Mouse (Mus musculus): ENCODE data around the gene Mettl2.

The Mettl2 gene

DNA sequence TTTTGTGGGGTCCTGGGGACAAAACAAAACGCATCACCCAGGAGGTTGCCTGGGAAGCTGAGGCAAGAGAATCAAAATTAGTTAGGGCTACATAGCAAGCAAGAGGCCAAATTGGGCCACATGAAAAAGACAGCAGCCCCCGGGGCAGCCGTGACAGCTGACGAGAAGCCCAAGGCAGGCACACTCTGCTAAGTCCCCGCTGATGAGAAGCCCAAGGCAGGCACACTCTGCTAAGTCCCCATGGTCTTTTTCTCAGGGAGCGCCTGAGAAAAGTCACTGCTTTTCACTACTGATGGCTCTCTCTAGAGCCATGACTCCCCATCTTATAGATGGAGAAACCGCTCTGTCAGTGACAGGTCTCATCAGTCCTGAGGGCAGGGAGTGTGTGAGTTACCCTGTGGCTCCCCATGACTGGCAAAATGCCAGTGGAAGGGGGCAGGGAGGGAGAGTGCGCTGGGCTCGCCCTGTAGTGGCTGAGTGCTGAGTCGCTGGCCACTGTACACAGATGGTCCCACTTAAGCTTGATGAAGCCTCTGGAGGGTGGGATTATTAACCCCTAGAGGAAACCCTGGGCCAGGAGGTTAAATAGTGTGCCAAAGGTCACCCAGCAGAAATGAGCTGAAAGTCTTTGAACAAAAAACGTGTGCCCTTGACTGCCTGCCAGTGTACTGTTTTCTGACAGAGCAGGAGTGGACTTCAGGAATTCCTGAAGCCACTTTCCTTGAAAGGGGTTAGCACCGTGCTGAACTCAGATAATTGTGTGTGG, 27.0 kb downstream of the Mettl2 start:
- no peak for DNase-seq (ENCODE audit: low read depth, low spot score)

DNA sequence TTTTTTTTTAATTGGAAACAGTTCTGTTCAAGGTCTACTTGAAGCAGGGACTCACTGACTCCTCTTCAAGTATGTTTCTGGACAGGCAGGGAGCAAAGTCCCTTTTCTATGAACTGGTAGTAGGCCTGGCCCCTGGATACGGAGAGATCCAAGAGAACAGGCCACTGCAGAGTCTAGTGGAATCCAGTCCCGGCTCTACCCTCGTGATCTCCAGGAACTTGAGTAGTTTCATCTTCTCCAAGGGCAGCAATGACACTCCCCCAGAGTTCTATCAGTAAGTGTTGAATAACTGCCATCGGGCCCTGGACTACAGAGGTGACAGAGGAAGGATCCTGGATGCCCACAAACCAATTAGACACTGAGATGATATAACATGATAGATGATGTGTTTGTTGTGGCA, 29.7 kb downstream of the Mettl2 start:
- no peak for DNase-seq (ENCODE audit: low read depth, low spot score)

DNA sequence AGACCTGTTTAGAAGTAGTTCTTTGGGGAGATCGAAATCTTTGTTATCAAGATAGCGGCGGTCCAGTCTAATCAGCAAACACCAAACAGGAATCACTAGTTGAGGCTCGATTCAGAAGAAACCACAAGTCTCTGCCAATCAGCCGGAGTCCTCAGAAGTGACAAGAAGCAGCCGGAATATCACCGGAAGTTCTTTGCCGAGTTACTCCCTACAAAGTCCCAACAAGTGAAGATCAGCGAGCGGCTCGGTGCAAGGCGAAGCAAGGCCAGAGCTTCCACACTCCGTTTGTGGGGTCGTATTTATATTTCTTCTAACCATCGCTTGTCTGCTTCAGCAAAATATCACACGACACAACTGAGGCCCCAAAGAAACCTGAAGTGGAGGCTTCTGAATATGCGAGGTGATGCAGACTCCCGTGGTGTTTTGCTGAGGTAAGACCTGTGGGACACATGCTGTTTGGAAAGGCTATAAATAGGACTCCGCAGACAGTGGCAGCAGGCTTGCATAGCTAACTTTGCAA, 30.6 kb downstream of the Mettl2 start:
- DNase-seq (ENCODE audit: low read depth, low spot score), result peak; percentile 82

DNA sequence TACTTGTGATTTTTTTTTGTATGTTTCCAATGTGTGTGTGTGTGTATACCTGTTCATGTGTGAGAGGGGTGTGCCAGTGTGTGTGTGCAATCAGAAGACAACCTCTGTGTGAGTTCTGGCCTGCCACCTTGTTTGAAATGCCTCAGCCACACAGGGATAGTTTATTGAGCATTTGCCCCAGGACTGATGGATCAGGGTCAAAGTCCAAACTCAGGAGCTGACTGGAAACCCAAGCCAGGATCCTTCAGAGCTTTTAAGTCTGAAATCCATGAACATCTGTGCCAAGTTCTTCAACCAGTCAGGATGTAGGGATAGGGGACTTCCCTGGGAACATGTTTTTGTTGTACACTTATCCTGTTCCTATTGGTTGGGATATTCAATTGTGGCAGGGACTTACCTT, 31.8 kb downstream of the Mettl2 start:
- DNase-seq (ENCODE audit: low read depth, low spot score), result no peak

DNA sequence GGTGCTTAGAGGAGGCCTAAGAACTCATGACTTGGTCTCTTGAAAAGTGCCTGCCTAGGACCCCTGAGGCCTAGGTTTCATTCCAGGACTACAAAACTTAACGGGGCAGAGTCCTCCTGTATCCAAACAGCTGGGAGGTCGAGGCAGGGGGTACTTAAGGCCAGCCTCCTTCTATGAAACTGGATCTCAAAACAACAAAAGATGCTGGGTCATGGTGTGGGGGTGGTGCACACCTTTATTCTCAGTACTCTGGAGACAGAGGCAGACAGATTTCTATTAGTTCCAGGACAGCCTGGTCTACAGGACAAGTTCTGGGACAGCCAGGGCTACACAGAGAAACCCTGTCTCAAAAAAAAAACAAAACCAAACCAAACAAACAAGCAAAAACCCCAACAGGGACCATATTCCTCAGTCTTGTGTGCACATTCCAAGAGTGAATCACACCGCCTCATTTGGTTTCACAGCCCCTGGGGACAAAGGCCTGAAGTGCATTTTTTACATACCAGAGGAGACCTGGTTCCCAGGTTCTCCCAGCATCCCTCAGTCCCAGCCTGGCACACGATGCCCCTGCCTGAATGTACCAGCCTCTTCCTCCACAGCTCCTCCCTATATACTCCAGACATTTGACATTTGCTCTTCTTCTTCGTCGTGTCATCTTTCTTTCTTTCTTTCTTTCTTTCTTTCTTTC, 33.6 kb downstream of the Mettl2 start:
- DNase-seq (ENCODE audit: low read depth, low spot score), result peak; percentile 94

DNA sequence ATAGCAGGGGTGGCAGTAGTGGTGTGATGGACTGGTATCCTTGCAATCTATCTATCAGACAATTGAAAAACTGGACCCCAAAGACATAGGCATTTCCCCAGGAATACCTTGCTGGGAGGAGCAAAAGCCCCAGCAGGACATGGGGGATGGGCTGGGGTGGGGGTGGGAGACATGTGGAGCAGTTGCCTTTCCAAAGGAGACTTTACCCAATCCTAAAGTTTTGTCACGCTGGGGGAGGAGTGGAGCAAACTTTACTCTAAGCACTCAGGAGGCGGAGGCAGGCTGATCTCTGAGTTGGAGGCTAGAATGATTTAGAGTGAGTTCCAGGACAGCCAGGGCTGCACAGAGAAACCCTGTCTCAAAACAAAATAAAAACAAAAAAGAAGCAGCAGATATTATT, 35.2 kb downstream of the Mettl2 start:
- peak; percentile 82 for DNase-seq (ENCODE audit: low read depth, low spot score)

DNA sequence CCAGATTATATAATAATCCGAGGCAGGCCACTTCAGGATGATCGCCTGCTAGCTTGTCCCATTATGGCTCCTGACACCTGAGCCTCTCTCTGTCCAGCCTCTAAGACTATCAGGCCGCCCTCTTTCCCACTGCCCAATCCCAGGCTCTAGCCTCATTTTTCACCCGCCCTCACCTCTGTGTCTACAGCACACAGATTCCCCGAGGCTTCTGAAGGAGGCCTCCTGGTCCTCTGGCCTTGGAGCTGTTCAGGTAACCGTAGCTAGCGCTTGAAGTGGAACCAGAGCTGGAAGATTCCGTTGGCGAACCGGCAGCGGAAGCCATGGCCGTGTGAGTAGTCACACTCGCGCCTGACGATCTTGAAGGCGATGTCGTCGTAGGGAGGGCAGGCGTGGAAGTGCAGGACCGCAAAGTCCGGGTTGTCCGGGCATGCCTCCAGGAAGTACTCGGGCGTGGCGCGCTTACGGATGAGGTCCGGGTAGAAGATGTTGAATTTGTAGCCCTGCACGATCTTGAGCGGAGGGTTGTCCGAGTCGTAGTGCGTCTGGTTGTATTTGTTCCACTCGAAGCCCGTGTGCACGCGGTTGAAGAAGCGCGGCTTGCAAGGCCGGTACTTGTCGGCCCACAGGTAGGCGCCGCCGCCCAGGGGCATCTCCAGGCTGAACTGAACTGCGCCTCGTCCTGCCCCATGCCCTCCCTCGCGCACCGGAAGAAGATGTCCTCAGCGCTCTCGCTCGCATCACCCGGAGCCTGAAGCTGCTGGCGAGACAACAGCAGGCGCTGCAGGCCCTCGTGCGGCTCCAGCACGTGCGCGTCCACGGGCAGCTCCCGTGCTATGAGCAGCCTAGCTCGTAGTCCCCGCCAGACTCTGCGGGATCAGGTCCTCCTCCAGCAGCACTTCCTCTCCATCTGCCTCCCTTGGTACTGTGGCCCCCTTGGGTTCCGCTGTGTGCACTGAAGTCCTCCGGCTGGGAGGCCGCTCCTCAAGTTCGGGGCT, 38.6 kb downstream of the Mettl2 start:
- DNase-seq (ENCODE audit: low read depth, low spot score), result peak; percentile 86

DNA sequence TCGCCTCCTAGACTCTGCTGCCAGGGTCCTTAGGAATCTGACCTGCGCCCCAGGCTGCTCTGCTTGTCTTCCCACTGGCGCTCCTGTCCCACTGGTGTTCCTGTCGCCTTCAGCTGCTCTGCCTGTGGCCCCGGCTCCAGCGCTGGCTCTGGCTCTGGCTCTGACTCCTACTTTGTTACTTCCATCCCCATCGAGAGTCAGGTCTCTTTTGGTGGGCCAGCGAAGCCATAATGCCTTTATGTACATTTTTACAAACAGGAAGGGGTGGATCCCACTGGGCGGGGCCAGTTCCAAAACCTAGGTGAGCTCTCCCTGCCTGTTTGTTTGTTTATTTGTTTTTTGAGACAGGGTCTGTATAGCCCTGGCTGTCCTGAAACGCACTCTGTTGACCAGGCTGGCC, 40.6 kb downstream of the Mettl2 start:
- peak; percentile 51 for DNase-seq (ENCODE audit: low read depth, low spot score)

DNA sequence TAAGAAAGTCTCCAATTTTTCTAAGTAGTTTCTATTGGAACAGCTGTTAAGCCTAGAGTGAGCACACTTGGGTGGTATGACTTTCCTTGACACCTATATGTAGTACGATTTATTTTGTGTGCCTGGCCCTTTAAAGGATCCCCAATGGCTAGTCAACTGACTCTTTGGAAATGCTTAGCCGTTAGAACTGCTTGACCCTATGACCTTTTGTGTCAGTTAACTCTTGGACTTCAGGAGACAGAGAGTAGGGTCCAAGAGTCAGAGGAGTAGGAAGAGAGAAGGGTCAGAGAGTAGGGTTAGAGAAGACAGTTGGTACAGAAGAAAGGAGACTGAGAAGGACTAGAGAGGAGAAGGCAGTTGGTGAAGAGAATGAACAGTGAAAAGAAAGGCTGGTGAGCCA, 52.3 kb downstream of the Mettl2 start, which contains the start of gene Tlk2:
Gene Tlk2 (plus strand): TSS at position 292 of the 400 bp plus-strand sequence.
- DNase-seq (ENCODE audit: low read depth, low spot score), result no peak

DNA sequence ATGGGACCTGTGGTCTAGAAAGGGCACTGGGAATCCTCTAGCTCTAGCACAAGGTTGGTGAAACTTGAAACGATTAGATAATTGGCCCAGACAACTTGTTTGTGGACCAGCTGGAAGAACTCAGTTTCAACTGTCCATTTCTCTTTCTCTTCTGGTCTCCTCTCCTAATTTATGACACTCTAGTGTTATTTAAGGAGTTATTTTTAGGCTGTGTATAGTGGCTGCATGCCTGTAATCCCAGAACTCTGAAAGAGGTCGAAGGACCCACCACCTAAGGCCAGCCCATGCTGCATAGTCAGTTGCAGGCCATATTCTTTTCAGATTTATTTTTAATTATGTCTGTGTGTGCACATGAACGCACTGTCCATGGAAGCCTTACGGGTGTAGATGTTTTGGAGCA, 53.3 kb downstream of the Mettl2 start:
- no peak for DNase-seq (ENCODE audit: low read depth, low spot score)

DNA sequence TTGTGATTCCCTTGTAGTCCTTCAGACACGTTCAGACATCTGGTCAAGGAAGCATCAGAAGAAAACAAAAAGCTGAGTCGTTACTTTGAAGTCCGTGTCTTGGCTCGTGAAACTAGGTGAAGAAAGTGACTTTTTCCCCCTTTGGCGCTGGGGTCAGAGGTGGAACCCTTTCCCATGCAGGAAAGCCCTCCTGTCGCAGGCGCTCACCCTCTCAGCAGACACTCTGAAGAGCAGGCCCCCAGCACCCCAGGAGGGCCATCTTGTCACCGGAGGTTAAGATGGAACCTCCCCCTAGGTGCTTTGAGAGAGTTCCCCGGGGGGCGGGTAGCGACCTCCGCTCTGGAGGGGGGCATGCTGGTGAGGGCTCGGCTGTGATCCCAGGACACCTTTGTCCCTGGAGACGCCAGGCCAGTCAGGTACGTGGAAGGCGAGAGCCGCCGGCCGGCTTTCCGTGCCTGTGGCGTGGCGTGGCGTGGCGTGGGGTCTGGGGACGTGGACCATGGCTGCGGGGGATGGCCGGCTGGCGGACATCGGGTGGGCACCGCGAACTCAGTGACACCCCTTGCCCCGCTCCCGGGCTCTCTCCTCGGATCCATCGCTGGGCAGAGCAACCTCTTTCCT, 54.4 kb downstream of the Mettl2 start:
- DNase-seq (ENCODE audit: low read depth, low spot score), result peak; percentile 58

DNA sequence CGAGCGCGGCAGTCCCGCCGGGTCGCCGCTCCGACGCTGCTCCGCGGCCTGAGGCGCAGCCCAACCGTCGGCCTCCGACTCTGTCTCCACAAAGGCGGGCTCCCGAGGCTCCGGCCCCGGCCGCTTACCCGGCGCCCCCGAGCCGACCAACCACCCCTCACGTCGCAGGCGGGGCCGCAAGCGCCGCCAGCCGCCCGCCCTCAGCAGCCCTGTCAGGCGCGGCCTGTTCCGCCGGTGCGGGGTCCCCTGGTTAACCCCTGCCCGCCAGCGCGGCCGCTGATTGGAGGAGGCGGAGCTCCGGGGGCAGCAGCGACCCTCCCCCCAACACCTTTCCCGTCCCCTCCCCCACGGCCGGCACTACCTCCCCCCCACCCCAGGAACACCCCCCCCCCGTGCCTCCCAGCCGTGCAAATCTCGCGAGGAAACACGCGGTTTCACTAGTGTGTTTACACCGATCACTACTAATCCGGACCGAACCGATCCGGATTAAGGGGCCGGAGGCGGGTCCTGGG, 55.0 kb downstream of the Mettl2 start:
- peak; percentile 92 for DNase-seq (ENCODE audit: low read depth, low spot score)

DNA sequence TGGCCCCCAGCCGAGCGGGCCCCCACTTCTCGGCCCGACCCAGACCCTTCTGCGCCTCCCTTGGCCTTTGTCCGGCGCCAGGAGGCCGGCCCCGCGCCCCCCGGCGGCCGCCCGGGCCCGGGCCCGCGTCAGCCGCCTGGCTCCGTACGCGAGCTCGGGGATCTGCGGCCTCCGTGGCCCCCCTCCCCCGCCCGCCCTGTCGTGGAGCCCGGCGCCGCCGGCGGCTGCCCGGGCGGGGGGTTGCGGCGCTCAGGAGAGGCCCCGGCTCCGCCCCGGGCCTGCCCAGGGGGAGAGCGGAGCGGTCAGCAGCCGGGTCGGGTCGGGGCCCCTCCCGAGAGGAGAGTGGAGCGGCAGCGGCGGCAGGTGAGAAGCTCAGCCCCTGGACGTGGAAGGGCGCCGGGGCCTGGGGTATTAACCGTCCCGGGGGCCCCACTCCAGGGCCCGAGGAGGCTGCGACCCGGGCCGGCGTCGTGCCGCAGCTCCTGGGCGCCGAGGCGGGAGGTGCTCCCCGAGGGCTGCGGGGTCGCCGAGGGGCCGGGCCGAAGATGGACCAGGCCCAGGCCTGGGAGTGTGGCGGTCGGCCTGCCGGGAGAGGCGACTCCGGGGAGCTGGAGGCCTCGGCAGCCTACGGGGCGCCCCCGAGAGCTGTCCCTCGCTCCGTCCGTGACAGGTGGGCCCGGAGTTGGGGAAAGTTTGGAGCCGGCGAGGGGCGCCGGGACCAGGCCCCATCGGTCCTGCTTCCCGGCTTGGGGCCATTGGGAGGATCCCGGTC, 55.6 kb downstream of the Mettl2 start:
- DNase-seq (ENCODE audit: low read depth, low spot score), result peak; percentile 43

DNA sequence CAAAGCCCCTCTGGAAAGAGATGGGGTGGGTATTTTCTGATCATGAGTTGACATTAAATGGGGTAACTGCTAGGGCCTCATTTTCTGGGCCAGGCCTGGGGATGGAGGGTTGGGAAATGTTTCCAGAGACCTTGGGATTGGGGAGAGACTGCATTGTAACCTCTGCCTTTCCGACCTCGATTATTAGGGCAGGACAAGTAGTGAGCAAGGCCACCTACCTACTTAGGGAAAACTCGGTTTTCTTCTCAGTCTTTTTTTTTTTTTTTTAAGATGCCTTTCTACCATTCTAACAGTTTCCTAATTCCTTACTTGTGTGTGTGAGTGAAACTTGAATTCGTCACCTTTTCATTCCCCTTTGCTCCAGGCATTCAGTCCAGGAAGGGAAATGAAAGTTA, 56.2 kb downstream of the Mettl2 start:
- no peak for DNase-seq (ENCODE audit: low read depth, low spot score)

DNA sequence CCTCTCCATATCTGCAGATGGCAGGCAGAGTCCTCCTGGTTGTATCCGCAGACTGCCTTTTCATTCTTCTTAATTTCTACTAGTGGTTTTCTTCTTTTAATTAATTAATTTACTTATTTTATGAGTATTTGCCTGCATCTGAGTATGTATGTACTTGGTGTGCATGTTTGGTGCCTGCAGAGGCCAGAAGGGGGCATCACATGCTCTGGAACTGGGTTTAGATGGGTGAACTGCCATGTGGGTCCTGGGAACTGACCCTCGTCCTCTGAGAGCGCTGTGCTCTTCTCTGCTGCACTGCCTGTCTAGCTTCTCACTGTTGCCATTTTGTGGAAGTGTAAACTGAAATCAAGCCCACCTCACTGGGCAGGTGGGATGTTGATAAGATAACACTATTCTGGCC, 58.5 kb downstream of the Mettl2 start:
- DNase-seq (ENCODE audit: low read depth, low spot score), result peak; percentile 73

Measured in R1 (cell line).